Mouse (Mus musculus) frontal cortex, postnatal 25 days (tissue): ENCODE results near the gene Dtwd1.
"Not testable (repeated sequence)": the region's sequence is repeated elsewhere in the genome, so short reads cannot be mapped to it uniquely, and the experiment has no call there.

Experiments used
- DNase-seq, 2 experiments: peaks; one replicate each; pipeline ENCODE4 v3.0.0; 2022; ENCODE audit warnings: low spot score in 2 of 2

The Dtwd1 gene

DNA sequence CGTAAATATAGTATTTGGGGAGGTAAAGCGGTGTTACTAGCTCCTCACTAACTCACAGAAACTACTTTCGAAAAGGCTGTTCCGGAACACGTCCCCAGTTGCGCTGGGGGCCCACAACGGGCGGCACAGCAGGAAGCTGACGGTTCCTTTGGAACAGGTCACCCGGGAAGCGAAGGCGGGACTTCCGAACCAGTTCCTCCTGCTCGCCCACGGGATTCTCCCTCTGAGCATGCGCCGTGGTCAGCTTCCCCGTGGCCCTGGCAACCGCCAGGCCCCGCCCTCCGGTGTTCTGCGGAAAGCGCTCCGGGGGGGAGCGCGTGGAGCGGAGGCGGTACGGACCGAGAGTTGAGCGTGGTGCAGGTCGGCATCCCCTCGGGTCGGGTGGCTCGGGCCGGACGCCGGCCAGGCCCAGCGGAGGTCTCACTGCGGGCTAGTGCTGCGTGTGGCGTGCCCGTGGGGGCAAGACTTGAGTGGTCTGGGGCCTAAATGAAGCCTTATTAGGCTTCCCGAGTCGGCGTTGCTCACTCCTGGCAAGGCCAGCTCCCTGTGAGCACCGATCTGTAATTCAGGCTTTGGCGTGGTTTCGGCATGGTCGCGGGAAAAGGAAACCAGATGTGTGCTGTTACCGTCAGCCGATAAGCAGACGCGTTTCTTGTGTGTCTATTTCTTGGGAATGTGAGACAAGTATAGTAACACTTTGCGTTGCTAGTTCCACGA lies at the start of gene Dtwd1, which contains the start of gene Fam227b:
Dtwd1 (plus strand) TSS at position 287 of the 717 bp plus-strand sequence.
Fam227b (minus strand) TSS at position 150 of the 717 bp plus-strand sequence.
- peak; percentile 95 to 97 for DNase-seq

DNA sequence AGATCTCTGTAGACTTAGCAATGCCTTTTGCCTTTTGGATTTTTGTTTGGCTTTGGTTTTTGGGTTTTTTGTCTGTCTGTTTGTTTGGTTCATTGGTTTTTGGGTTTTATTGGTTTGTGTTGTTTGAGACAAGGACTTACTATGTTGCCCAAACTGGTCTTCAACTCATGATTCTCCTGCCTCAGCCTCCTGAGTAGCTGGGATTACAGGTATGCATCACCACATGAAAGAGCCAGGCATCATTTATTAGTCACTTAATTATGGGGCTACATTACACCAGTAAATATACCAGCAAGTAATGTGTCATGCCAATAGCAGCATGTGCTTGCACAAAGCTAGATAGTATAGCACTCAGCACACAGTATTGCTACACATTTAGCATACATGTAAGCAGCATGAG lies 4.2 kb upstream of the Dtwd1 start:
- no peak for DNase-seq

DNA sequence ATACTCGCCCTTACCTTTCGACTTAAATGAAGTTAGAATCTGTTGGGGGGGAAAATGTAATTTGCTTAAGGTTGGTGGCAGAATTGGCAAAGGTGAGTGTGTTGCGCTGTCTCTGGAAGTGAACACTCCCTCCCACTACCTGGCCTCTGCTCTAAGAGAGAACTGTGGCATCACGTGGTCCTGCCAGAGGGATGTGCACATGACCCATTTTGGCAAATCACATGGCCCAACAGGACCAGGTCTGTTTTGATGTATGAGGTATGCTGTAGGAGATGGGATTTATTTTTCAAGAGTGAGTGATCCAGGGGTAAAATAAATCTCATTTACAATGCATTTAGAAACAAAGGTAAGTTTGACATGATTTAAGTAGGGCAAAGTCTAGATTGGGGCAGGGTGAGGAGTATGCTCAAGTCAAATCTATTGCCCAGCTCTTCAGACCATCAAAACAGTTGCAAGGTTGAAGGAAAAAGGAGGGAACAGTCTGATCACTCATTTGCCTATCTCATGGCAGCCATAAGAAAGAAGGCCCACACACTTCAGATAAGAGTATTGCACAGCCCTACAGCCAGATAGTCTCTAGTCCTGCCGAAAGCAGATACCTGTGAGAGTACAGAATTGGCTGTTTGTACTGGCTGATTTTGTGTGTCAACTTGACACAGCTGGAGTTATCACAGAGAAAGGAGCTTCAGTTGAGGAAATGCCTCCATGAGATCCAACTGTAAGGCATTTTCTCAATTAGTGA lies 13.5 kb downstream of the Dtwd1 start:
- DNase-seq = no peak

DNA sequence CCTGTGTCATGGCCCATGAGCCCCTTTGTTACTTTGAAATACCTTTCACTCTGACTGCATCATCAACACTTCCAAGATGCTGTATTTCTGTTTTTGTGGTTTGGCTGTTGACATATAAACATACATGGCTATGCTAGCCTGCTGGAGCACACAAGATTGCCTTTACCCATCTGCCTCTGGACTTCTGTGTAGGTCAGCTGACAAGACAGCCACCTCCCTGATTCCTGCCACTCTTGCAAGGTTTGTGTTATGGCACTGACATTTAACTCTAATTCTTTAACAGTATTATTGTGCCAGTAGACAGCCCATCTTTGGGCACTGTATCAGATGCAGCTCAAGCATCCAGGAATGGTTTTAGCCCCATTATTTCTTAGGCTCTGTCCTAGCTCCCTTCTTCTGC lies 14.4 kb downstream of the Dtwd1 start:
- no peak for DNase-seq

DNA sequence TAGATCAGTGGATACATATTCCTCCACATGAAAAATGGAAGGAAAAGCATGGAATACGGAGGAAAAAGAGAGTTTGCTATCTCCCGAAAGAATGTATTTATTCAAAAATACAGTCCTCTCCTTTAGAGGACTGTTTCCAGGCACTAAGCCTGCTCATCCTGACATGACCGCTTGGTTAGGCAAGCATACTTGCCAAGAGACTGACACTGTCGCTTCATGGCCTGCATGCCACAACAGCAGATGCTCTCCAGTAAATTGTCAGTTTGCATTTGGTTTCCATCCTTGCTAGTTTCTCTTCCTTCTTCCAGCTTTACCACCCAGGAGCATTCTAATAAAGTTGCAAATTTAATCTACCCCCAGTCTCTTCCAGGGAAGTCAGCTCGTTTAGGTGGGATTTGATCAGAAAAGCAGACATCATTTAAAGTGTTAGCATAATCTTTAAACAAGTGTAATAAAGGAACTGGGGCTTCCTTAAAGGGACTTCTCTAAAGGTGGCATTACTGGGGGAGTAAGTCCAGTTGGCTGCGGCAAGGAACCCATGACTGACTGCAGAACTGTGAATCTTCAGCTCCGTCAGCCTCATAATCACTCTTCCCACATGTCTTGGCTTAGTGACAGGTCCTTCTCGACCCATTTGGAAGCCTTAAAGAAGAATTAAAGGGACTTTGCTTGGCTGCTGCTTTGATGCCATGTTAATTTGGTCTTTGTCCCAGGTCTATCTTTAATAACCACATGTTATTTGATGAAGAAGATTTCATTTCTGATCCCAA lies 15.1 kb downstream of the Dtwd1 start:
- DNase-seq = no peak

DNA sequence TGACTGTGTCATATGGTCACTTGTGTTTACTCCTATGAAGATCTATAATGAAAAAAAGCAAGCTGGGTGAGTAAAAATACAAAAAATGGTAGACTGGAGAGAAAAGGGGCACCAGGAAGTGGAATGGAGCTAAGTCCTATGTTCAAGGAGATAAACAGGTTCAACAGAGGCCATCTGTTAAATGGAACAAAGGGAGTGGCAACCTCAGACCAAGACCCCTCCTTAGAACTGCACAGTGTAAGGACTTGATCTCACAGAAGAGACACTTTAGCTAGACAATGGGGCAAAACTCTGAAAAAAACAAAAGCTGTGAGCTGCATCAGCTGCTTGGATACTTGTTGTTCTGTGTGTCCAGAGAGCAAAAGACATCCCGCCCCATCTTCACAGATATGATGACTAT lies 19.5 kb downstream of the Dtwd1 start:
- DNase-seq = no peak

DNA sequence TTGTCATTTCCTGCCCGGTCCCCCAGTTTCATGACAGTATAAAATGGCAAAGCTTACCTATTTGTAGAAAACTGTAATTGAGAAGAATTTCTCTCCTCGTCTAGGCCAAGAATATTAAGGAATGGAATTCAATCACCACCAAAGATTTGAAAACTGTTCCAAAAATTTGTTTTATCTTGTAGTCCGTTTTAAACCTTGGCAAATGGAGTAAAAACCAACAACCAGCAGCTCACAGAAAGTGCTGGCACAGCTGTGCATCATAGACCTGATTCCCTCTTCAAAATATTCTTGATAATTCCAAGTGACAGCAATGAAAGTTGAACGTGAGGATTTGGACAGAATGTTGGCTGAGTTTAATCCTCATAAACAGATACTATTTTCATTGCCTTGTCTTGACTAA lies 39.4 kb downstream of the Dtwd1 start:
- no peak for DNase-seq

DNA sequence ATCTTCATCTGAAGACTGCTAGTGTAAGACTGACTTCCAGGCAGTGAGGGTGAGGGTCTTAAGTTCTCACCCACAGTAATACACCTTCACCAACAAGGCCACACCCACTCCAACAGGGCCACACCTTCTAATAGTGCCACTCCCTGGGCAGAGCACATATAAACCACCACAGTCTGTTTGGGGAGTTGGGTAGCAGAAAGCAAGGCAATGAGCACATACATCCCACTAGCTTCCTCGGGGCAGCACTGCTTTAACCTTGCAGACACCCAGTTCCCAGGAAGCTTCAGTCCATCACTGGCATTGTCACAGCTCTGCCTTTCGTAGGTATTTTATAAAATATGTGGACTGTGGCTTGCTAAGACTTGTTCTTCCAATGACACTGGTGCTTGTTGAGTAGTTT lies 40.2 kb downstream of the Dtwd1 start:
- no peak for DNase-seq

DNA sequence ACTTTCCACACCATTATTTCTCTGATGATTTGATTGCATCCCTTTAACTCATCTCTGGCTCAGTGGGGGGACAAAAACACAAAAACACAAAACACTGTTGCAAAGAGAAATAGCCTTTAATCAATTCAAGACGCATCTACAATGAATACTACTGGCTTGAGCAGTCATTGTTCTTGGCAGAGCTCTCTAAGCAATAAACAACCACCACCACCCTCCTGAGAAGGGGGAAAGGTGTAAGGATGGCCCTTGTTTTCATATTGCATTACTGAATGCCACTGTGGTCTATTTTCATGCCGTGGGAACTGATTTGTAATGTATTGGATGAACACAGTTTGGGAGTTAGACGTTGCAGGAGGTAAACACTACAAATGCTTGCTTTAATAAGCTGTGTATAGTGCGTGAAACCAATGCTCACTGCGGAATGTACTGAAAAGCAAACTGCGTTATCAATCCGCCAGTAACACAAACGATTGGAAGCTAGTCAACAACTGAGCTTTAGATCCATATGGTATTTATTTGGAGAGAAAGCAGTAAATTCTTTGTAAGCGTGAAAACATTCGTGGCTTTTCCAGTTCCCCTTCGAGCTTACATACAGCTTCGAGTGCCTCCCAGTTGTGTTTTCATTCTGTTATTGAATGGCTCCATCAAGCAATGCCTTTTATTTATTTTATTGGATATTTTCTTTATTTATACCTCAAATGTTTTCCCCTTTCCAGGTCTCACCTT lies 43.9 kb downstream of the Dtwd1 start:
- DNase-seq = no peak

DNA sequence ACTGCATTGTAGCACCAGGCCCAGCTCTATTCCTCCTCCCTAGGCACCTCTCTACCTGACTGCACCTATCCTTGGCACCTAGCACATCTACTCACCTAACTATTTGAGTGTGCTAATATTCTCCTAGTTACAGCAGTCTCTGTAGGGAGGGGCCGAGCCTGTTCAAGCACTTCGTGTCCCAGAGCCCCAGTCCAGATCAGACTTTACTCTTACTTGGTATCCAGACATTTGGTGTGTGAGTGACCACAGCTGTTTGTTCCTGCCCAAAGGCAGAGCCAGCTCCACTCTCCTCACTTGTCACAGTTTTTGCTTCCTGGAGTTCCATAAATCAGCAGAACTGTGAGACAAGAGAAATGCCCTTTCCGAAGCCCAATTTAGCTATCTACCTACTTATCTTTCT lies 47.0 kb downstream of the Dtwd1 start:
- DNase-seq = no peak

DNA sequence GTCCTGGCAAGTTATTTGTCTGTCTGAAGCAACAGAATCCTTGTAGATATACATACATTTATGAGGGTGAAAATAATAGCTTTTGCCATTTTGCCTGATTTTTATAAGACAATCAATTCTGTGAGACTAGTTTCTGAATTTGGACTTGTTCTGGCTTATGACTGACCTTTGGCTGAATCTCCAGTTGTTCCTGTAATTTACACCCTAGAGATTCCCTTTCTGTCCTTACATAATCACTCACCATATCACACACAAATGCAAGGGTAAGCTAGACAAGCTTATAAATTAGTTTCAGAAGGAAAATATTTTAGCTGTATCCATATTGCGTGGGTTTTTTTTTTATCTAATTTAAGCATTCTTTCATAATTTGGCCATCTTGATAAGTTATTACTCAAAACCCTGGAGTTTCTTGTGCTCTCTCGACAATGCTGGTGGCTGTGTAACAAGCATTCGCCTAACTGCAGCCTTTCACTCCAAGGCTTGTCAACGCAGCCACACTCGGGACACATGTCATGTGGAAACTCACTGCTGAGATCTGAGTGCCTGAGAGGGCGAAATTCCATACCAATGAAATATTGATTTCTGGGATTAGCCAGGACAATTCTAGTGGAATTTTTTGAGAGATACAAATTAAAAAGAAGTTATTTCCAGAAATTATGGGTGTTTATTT lies 59.2 kb downstream of the Dtwd1 start:
- DNase-seq = no peak

DNA sequence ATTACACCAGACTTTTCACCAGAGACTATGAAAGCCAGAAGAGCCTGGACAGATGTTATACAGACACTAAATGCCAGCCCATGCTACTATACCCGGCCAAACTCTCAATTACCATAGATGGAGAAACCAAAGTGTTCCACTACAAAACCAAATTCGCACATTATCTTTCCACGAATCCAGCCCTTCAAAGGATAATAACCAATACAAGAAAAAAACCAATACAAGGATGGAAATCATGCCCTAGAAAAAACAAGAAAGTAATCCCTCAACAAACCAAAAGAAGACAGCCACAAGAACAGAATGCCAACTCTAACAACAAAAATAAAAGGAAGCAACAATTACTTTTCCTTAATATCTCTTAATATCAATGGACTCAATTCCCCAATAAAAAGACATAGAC lies 62.9 kb downstream of the Dtwd1 start, which contains the start of gene Gm17555:
Gm17555 (plus strand) TSS at position 301 of the 400 bp plus-strand sequence.
- not testable (repeated sequence) for DNase-seq
